Mouse (Mus musculus) gastrocnemius, adult 2 months (tissue): ENCODE measurements around the gene Fstl4. TPM values are rescaled to one million over a fixed set of nuclear protein-coding genes. Genes with fewer than 3 reads are reported as not detected.

ENCODE experiments used
- DNase-seq: peaks from one replicate; pipeline ENCODE4 v3.0.0; 2022
- H3K27ac ChIP-seq: fragments of 200-600 bp; 2 replicates; pipeline ENCODE4 v1.8.1; 2022; ENCODE audit warnings: mild to moderate bottlenecking
- H3K4me3 ChIP-seq: fragments of 200-600 bp; 2 replicates; pipeline ENCODE4 v1.8.1; 2022; ENCODE audit warnings: mild to moderate bottlenecking, moderate library complexity
- CTCF ChIP-seq: fragments of 200-600 bp; IDR thresholded peaks from 2 replicates; pipeline ENCODE4 v1.8.1; 2022; ENCODE audit warnings: antibody characterized with exemption, mild to moderate bottlenecking, moderate library complexity
- intact Hi-C: fragments of 180-260 bp; cut with DNase I; formaldehyde crosslinking; loops from one replicate; pipeline ENCODE4 v1.15.1; 2025
- total RNA-seq, 2 experiments: library from RNA; stranded (reverse); gene quantifications; 2 replicates each; pipeline ENCODE4 v1.2.3; 2021

The Fstl4 gene
- total RNA-seq, 2 experiments from 2014 or later: not detected

GRCm38 (mm10) chr11:52954995-52955394 is 190.6 kb downstream of the Fstl4 start:
- DNase-seq: no peak
- Histone ChIP-seq H3K4me3 (no peak overlapping the region), H3K27ac (no peak overlapping the region)
- no peak for TF ChIP-seq CTCF
- intact Hi-C loops: no loop called here

- no peak for DNase-seq
- Histone ChIP-seq H3K27ac (no peak overlapping the region), H3K4me3 (no peak overlapping the region)
- TF ChIP-seq CTCF: no peak
- intact Hi-C loops: loop anchor here (5.0 kb wide), 1 partner anchor 1077 kb away; no protein-coding TSS in a partner anchor
Measured at GRCm38 (mm10) chr11:52968809-52969208, 204.4 kb downstream of the Fstl4 start.

GRCm38 (mm10) chr11:52970396-52970795 is 206.0 kb downstream of the Fstl4 start:
- Histone ChIP-seq H3K27ac (peak overlapping the region; percentile 51; the same call in 1 of the 2 replicates), H3K4me3 (no peak overlapping the region)
- intact Hi-C loops: no loop called here
- no peak for TF ChIP-seq CTCF
- peak; percentile 66 for DNase-seq

- intact Hi-C loops: no loop called here
- H3K4me3 ChIP-seq: no peak overlapping the region
- DNase-seq: no peak
- H3K27ac ChIP-seq: no peak overlapping the region
- no peak for TF ChIP-seq CTCF
Measured at GRCm38 (mm10) chr11:52986986-52987385, 222.6 kb downstream of the Fstl4 start.

GRCm38 (mm10) chr11:52994688-52995087 is 230.3 kb downstream of the Fstl4 start:
- no peak for DNase-seq
- no peak overlapping the region for H3K27ac ChIP-seq
- intact Hi-C loops: no loop called here
- H3K4me3 ChIP-seq: no peak overlapping the region
- TF ChIP-seq CTCF: no peak

- intact Hi-C loops: no loop called here
Measured at GRCm38 (mm10) chr11:52996434-52997093, 232.1 kb downstream of the Fstl4 start.

GRCm38 (mm10) chr11:52997421-52997820 is 233.0 kb downstream of the Fstl4 start:
- DNase-seq: no peak

More at GRCm38 (mm10) chr11:52996434-52997093, 232.1 kb downstream of the Fstl4 start:
- no peak for DNase-seq
- Histone ChIP-seq H3K27ac (no peak overlapping the region), H3K4me3 (no peak overlapping the region)
- no peak for TF ChIP-seq CTCF

GRCm38 (mm10) chr11:53000226-53000625 is 235.8 kb downstream of the Fstl4 start:
- intact Hi-C loops: no loop called here
- DNase-seq: no peak
- H3K4me3 ChIP-seq: no peak overlapping the region
- H3K27ac ChIP-seq: no peak overlapping the region
- no peak for TF ChIP-seq CTCF

More at GRCm38 (mm10) chr11:52997421-52997820, 233.0 kb downstream of the Fstl4 start:
- H3K4me3 ChIP-seq: no peak overlapping the region
- intact Hi-C loops: no loop called here
- no peak for TF ChIP-seq CTCF
- no peak overlapping the region for H3K27ac ChIP-seq

- intact Hi-C loops: no loop called here
- TF ChIP-seq CTCF: no peak
- Histone ChIP-seq H3K27ac (no peak overlapping the region), H3K4me3 (no peak overlapping the region)
- no peak for DNase-seq
Measured at GRCm38 (mm10) chr11:53003361-53003760, 238.9 kb downstream of the Fstl4 start.

- Histone ChIP-seq H3K27ac (no peak overlapping the region), H3K4me3 (no peak overlapping the region)
- DNase-seq: no peak
- no peak for TF ChIP-seq CTCF
- intact Hi-C loops: no loop called here
Measured at GRCm38 (mm10) chr11:53003811-53004210, 239.4 kb downstream of the Fstl4 start.

- intact Hi-C loops: no loop called here
- DNase-seq: no peak
- Histone ChIP-seq H3K4me3 (no peak overlapping the region), H3K27ac (no peak overlapping the region)
- no peak for TF ChIP-seq CTCF
Measured at GRCm38 (mm10) chr11:53009597-53009996, 245.2 kb downstream of the Fstl4 start.

- intact Hi-C loops: no loop called here
- DNase-seq: no peak
- Histone ChIP-seq H3K4me3 (no peak overlapping the region), H3K27ac (no peak overlapping the region)
- TF ChIP-seq CTCF: no peak
Measured at GRCm38 (mm10) chr11:53011996-53012505, 247.6 kb downstream of the Fstl4 start.

GRCm38 (mm10) chr11:53013906-53014305 is 249.5 kb downstream of the Fstl4 start:
- TF ChIP-seq CTCF: no peak
- DNase-seq: no peak
- no peak overlapping the region for H3K27ac ChIP-seq
- no peak overlapping the region for H3K4me3 ChIP-seq
- intact Hi-C loops: no loop called here
